Mouse (Mus musculus): ENCODE data around the gene Ralgps1.

DNA sequence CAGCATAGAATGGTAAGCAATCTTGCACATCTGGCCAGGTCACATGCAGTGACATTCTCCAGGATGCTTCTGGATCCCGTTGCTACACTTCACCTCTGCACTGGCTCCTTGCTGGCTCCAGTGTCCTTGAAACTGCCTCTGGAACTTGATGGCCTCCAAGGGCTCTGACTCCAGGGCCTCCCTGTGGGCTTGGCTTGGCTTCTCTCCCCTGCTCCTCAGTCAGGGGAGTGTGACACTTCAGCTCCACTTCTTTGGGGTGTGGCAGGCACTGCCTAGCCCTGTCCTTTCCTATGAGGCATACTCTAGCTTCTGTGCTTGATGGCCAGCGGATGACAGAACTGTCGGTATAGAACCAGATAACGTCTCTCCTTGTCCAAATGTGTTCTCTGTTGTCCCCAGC, 224.3 kb downstream of the Ralgps1 start:
- TF ChIP-seq TAL1 (IDR thresholded peaks at IDR 0.05; ENCODE audit: low read length), result no peak
- no peak for TF ChIP-seq GATA1 (IDR thresholded peaks at IDR 0.05; ENCODE audit: low read length)
